Mouse (Mus musculus): ENCODE results near the gene Tbcb. TPM values are rescaled to one million over a fixed set of nuclear protein-coding genes. Genes with fewer than 3 reads are reported as not detected.
"Not testable (repeated sequence)": the region's sequence is repeated elsewhere in the genome, so short reads cannot be mapped to it uniquely, and the experiment has no call there.

Gene Tbcb
- polyA plus RNA-seq, 1 experiment: 67.8 TPM

DNA sequence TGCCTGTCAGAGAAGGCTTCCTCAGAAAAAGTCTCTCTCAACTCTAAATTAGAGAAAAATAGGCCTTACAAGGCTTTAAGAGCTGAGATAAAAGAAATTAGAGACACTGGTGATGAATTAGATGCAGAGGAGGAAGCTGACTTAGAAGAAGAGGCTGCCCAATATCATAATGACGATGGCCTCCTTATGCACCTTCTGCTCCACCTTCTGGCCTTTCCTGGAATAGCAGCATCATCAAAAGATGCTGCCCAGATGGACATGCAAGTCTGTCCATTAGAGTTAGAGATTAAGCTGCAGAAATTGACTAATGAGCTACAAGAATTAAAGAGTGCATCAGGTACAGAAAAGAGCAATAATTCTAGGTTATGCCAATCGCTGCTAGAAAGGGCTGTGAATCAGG, 26.7 kb downstream of the Tbcb start:
- no peak overlapping the region for H3K4me3 ChIP-seq (replicated peaks; ENCODE audit: control insufficient read depth, low read depth, low read length)
- no peaks in the 10 kb centered on the region for H3K4me1 ChIP-seq (ENCODE audit: control insufficient read depth, insufficient read depth, low read length)
- no peak overlapping the region for H3K27ac ChIP-seq (ENCODE audit: control insufficient read depth, insufficient read depth, low read depth, low read length, poor library complexity)
- TF ChIP-seq POLR2A (IDR thresholded peaks at IDR 0.05; ENCODE audit: borderline replicate concordance, control insufficient read depth, low read depth, low read length): no peak
- TF ChIP-seq CTCF (IDR thresholded peaks at IDR 0.05; ENCODE audit: control insufficient read depth, insufficient read depth, low read length): peak; percentile 58
- 5% methylated on average over 2 of the region's 2 CpGs for WGBS

DNA sequence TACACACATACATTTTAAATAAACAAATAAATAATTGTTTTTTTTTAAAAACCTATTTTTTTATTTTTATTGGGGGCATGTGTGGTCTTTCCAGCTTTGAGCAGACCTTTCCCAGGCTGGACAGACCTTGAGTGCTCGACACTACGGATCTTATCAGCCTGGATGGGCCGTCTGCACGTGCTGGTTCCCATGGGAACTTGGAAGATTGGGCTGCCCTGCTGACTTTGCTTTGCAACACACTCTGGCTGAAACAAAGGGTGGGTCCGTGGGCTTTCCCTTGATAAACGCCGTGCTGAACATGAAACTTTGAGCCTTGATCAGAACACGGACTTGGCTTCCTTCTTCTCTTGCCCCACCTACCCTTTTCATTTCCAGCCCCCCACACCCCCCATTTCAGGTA, 27.7 kb downstream of the Tbcb start:
- H3K4me3 ChIP-seq (replicated peaks; ENCODE audit: control insufficient read depth, low read depth, low read length): peak overlapping the region; percentile 26
- WGBS: 43% methylated on average over 8 of the region's 8 CpGs
- H3K27ac ChIP-seq (ENCODE audit: control insufficient read depth, insufficient read depth, low read depth, low read length, poor library complexity): no peak overlapping the region
- no peaks in the 10 kb centered on the region for H3K4me1 ChIP-seq (ENCODE audit: control insufficient read depth, insufficient read depth, low read length)
- no peak for TF ChIP-seq POLR2A (IDR thresholded peaks at IDR 0.05; ENCODE audit: borderline replicate concordance, control insufficient read depth, low read depth, low read length)

DNA sequence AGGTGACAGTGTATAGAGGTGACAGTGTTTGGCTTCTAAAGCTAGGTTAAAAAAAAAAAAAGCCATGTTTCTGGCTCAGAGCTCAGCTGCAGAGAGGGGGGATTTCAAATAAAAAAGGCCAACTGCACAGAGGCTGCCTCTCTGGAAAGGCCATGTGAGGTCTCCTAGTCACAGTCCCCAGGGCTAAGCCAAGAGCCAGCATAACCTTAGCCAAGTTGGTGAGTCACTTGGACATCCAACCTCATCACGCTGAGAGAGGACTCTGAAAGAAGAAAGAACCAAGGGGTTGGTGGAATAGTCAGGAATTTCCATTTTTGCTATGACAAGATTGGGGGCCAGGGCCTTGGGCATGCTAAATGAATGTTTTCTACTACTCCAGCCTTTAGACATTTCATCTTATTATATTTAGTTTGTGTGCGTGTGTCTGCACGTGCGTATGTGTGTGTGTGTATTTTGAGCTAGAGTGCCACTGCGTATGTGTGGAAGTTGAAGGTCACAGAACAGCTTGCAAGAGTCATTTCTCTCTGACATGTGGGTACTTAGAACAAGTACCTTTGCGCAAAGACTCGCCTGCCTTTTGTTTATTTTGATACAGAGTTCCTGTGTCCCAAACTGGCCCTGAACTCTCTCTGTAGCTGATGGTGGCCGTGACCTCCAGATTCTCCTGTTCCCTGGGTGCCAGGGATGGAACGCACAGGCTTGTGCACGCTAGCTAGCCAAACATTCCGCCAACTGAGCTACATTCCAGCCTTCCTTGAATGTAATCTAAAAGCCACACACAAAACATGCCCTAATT, 29.0 kb downstream of the Tbcb start:
- Histone ChIP-seq H3K4me1 (ENCODE audit: control insufficient read depth, insufficient read depth, low read length) (no peaks in the 10 kb centered on the region), H3K4me3 (replicated peaks; ENCODE audit: control insufficient read depth, low read depth, low read length) (no peak overlapping the region), H3K27ac (ENCODE audit: control insufficient read depth, insufficient read depth, low read depth, low read length, poor library complexity) (no peak overlapping the region)
- no peak for TF ChIP-seq CTCF (IDR thresholded peaks at IDR 0.05; ENCODE audit: control insufficient read depth, insufficient read depth, low read length)
- TF ChIP-seq POLR2A (IDR thresholded peaks at IDR 0.05; ENCODE audit: borderline replicate concordance, control insufficient read depth, low read depth, low read length): no peak
- WGBS: 89% methylated on average over 11 of the region's 11 CpGs

DNA sequence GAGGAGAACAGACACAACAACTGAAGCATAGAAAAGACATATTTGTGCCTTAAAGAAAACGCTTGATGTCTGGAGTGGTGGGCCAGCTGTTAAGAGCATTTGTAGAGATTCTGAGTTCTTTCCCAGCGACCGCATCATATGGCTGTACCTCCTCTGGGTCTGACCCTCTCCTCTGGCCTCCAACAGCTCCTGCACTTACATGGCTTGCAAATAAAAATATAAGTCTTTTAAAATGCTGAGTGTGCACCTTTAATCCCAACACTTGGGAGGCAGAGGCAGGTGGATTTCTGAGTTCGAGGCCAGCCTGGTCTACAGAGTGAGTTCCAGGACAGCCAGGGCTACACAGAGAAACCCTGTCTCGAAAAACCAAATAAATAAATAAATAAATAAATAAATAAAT, 31.4 kb downstream of the Tbcb start:
- not testable (repeated sequence) for H3K4me3 ChIP-seq (replicated peaks; ENCODE audit: control insufficient read depth, low read depth, low read length); H3K4me1 ChIP-seq (ENCODE audit: control insufficient read depth, insufficient read depth, low read length); H3K27ac ChIP-seq (ENCODE audit: control insufficient read depth, insufficient read depth, low read depth, low read length, poor library complexity)
- WGBS: 84% methylated on average over 5 of the region's 5 CpGs

DNA sequence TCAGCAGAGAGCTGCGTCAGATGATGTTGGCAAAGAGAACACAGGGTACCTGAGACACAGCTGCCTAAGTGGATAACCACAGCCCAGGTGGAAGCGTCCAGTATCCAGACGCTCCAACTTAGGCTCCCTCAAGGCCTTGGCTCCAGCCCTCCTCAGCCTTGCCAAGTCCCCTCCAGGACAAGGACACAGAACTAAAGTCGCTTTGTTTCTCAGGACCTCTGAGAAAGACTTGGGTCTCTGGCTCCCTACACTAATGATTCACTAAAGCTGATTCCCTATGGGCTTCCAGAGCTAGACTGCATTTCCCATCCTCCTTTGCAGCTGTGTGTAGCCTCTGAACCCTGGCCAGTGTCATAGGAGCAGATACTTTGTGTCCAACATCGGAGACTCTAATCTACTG, 31.9 kb downstream of the Tbcb start:
- Histone ChIP-seq H3K4me1 (ENCODE audit: control insufficient read depth, insufficient read depth, low read length) (no peaks in the 10 kb centered on the region; the same call in 1 of the 2 replicates), H3K4me3 (replicated peaks; ENCODE audit: control insufficient read depth, low read depth, low read length) (no peak overlapping the region), H3K27ac (ENCODE audit: control insufficient read depth, insufficient read depth, low read depth, low read length, poor library complexity) (no peak overlapping the region)
- WGBS: 85% methylated on average over 5 of the region's 5 CpGs
- TF ChIP-seq CTCF (IDR thresholded peaks at IDR 0.05; ENCODE audit: control insufficient read depth, insufficient read depth, low read length) (no peak), POLR2A (IDR thresholded peaks at IDR 0.05; ENCODE audit: borderline replicate concordance, control insufficient read depth, low read depth, low read length) (no peak)

DNA sequence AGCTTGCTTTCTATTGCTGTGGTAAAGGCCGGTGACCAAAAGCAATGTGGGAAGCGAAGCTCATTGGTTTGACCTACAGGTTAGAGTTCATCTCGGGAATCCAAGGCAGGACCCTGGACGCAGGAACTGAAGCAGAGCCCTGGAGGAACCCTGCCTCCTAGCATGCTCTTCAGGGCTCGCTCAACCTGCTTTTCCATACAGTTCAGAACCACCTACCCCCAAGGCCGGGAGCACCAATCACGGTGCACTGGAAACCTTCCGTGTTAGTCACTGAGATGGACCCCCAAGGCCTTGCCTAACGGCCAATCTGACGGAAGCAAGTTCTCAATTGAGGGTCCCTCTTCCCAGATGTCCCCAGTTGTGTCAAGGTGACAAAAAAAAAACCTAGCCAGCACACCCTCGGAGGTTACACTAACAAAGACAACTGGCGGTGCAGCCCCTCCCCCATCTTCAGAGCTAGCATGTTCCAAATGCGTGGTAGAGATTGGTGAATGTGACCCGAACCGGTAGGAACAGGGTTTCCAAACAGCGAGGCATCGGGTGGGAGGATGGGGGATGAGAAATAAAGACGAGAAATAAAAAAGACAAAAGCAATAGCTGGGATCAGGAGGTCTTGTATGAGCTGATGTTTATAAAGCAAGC, 32.5 kb downstream of the Tbcb start:
- no peaks in the 10 kb centered on the region; the same call in 1 of the 2 replicates for H3K4me1 ChIP-seq (ENCODE audit: control insufficient read depth, insufficient read depth, low read length)
- H3K27ac ChIP-seq (ENCODE audit: control insufficient read depth, insufficient read depth, low read depth, low read length, poor library complexity): no peak overlapping the region
- H3K4me3 ChIP-seq (replicated peaks; ENCODE audit: control insufficient read depth, low read depth, low read length): no peak overlapping the region
- no peak for TF ChIP-seq POLR2A (IDR thresholded peaks at IDR 0.05; ENCODE audit: borderline replicate concordance, control insufficient read depth, low read depth, low read length)
- no peak for TF ChIP-seq CTCF (IDR thresholded peaks at IDR 0.05; ENCODE audit: control insufficient read depth, insufficient read depth, low read length)
- WGBS: 81% methylated on average over 18 of the region's 18 CpGs

DNA sequence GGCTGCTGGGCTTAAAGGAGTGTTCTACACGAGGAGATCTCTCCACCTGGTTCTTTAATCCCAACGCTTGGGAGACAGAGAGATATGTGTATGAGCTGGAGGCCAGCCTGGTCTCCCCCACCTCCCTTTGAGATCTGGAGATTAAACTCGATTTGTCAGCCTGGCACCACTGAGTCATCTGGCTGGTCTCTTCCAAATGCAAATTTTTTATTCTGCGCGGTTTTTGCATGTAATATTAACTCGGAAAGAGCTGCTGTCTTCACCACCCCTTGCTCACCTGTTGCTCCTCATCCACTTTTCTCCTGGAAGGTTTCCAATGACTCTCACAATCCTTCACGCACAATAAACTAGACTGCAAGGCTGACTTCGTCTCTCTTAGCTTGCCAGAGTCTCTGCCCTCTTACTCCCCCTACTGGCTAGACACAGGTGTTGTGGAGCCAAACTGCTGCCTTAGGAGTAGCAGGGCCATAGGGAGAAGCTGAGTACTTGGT, 33.5 kb downstream of the Tbcb start, which contains the start of gene Capns1:
TSS of gene Capns1 (minus strand) at position 331 of the 491 bp plus-strand sequence.
- 8% methylated on average over 8 of the region's 8 CpGs for WGBS
- peak; percentile 94 for TF ChIP-seq CTCF (IDR thresholded peaks at IDR 0.05; ENCODE audit: control insufficient read depth, insufficient read depth, low read length)
- no peak for TF ChIP-seq POLR2A (IDR thresholded peaks at IDR 0.05; ENCODE audit: borderline replicate concordance, control insufficient read depth, low read depth, low read length)
- no peak within 1 kb of the TSS for H3K4me3 ChIP-seq (replicated peaks; ENCODE audit: control insufficient read depth, low read depth, low read length)
- H3K27ac ChIP-seq (ENCODE audit: control insufficient read depth, insufficient read depth, low read depth, low read length, poor library complexity): no peak within 1 kb of the TSS
- H3K4me1 ChIP-seq (ENCODE audit: control insufficient read depth, insufficient read depth, low read length): no peaks in the 10 kb centered on the region; the same call in 1 of the 2 replicates

DNA sequence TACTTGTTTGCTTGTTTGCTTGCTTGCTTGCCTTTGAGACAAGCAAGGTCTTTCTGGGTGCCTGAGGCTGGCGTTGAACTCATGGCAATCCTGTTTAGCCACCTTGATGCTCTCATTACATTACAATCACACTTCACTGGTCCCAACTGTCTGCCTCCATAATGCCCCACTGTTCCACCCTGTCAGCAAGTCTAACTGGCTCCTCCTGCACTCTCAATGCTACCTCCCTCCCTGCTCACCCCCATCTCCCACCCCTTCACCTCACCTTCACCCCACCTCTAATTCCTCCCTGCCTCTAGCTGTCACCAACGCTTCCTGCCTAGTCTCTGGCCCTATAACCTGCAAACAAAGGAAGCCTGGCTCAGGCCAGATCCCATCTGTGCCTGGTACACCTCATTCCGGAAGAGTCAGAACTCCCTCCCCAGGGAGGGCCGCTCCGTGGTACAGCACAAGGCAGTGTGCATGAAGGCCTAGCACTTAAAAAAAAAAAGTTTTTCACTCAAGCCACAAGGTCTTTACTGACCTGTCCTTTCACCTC, 34.4 kb downstream of the Tbcb start:
- H3K4me1 ChIP-seq (ENCODE audit: control insufficient read depth, insufficient read depth, low read length): no peaks in the 10 kb centered on the region; the same call in 1 of the 2 replicates
- TF ChIP-seq CTCF (IDR thresholded peaks at IDR 0.05; ENCODE audit: control insufficient read depth, insufficient read depth, low read length): no peak
- TF ChIP-seq POLR2A (IDR thresholded peaks at IDR 0.05; ENCODE audit: borderline replicate concordance, control insufficient read depth, low read depth, low read length): no peak
- no peak overlapping the region for H3K27ac ChIP-seq (ENCODE audit: control insufficient read depth, insufficient read depth, low read depth, low read length, poor library complexity)
- no peak overlapping the region for H3K4me3 ChIP-seq (replicated peaks; ENCODE audit: control insufficient read depth, low read depth, low read length)
- WGBS: 50% methylated on average over 5 of the region's 5 CpGs
